Mouse (Mus musculus): ENCODE data around the gene Paqr7.

The Paqr7 gene

DNA sequence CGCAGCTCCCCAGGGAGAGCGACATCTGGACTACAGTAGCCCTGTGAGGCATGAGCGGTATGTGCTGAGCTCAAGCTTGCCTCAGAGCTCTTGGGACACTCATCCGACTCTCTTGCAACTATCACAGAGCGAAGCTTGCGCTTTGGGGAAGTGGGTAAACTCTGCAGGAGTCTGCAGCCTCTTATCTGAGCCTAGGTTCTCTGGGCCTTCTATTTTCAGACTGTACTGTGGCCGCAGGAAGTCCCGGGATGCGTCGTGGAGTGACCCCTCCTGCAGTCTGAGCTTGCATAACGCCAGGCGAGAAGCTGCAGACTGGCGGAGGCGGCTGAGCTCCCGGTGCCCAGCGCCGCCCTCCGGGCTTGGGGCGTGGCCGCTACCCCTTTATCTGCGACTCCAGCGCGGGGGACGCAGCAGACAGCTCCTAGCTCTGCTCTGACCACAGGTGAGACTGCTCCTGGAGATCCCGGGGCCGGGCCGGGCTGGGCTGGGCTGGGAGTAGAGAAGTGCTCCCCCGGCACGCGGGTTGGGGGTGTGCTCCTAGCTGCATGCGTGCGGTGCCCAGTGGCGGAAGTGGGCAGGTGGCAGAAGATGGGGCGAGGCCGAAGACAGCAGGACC is at the start of gene Paqr7:
Paqr7 (plus strand) TSS at position 103 of the 616 bp plus-strand sequence.
- peak; percentile 85 to 91 for DNase-seq (ENCODE audit: low spot score in 2 of 2)

GRCm38 (mm10) chr4:134447966-134448365 is 48.5 kb upstream of the Paqr7 start:
- DNase-seq (ENCODE audit: low spot score in 2 of 2): no peak

DNA sequence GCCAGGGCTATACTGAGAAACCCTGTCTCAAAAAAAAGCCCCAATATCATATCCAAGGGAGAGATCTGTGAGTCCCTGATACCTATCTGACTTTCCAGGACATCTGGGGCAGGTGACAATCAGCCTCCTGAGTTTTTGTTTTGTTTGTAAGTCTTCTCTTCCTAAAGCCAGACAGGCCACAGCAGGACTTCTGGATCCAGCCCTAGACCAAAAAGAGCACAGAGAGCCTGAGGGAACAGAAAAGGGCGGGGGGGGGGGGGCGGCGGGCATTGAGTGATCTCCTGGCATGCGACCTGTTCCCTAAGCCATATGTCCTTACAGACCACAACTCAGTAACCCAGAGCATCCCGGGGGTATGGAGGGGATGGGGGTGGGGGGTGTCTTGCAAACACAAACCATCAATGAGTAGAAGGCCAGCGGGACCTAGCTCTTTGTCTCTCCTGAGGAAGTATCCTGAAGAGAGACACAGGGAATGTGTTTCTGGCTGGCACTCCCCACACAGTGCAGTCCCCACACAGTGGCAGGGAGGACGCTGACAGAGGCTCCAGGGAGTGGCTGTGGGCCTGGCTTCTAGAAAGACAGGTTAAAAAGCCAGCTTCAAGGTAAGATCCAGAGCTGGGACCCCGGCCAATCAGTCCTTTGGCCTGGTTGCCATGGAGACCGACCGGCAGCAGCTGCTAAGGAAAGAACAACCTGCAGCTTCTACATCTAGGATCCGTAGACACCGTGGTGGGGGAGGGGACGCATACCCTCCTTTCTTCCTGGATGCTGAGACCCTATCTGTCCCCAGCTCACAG is 46.7 kb upstream of the Paqr7 start:
- DNase-seq (ENCODE audit: low spot score in 2 of 2): no peak

- DNase-seq (ENCODE audit: low spot score in 2 of 2): no peak
Observed at GRCm38 (mm10) chr4:134450392-134451195, 45.9 kb upstream of the Paqr7 start.

DNA sequence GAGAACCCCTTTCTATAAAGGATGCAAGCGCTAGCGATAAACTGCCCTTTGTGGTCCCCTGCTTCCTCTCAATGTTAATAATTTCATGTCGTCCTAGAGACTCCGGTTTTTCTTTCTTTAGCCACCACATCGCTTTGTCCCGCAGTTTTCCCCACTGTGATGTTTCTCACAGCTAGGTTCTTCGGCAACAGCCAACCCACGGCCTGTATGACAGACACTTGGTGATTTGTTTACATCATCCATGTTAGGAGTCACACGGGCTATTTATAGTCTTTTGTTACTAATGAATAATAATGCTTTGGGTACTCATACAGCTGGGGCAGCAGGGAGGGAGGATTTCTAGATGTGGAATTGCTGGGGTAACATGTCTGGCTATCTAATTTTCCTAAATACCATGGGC is 45.0 kb upstream of the Paqr7 start:
- no peak for DNase-seq (ENCODE audit: low spot score in 2 of 2)

- DNase-seq (ENCODE audit: low spot score in 2 of 2): no peak
Observed at GRCm38 (mm10) chr4:134453619-134454400, 42.7 kb upstream of the Paqr7 start.

- no peak for DNase-seq (ENCODE audit: low spot score in 2 of 2)
Observed at GRCm38 (mm10) chr4:134455310-134455709, 41.2 kb upstream of the Paqr7 start.

- no peak for DNase-seq (ENCODE audit: low spot score in 2 of 2)
Observed at GRCm38 (mm10) chr4:134457130-134457825, 39.2 kb upstream of the Paqr7 start.

- no peak for DNase-seq (ENCODE audit: low spot score in 2 of 2)
Observed at GRCm38 (mm10) chr4:134458856-134459255, 37.6 kb upstream of the Paqr7 start.

DNA sequence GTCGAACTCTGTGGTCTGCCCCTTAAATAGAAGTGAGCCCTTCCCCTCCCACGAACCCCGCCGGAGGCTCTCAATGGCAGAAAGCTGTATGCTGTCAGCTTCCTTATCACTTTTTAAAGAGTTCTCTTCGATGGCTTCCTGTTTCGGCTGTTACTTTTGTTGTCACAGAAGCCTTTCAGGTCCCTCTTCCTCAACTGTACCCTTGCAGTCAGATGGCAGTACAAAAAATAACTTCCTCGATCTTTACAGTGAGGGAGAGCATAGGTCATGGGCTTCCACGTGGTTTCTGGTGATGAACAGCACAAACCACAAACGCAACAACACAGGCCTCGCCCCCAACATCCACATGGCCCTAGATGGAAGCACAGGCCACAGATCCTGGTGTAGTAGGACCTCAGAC is 36.2 kb upstream of the Paqr7 start:
- DNase-seq (ENCODE audit: low spot score in 2 of 2): peak; percentile 50 to 70

DNA sequence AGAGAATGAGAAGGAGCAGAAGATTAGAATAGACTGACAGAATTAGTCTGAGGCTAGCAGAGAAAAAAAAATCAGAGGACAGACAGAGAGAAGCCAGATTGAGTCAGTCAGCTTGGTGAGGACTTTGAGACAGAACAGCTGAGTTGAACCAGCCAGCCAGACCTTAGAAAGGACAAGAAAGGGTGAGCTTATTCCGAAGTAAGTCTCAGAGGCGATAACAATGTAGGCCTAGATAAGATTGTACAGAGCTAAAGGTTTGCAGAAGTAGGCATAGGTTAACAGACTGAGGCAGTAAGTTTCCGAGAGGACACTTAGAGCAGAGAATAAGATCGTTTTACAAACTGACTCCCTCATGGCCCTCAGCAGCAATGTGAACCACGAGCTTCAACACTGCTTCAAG is 35.2 kb upstream of the Paqr7 start:
- DNase-seq (ENCODE audit: low spot score in 2 of 2): no peak

GRCm38 (mm10) chr4:134465789-134466188 is 30.7 kb upstream of the Paqr7 start:
- DNase-seq (ENCODE audit: low spot score in 2 of 2): no peak

GRCm38 (mm10) chr4:134466381-134467262 is 29.9 kb upstream of the Paqr7 start:
- no peak for DNase-seq (ENCODE audit: low spot score in 2 of 2)

- peak; percentile 37 to 76 for DNase-seq (ENCODE audit: low spot score in 2 of 2)
Observed at GRCm38 (mm10) chr4:134467435-134468214, 28.9 kb upstream of the Paqr7 start.

GRCm38 (mm10) chr4:134468215-134468575 is 28.3 kb upstream of the Paqr7 start, which contains the start of gene Stmn1:
Gene Stmn1, plus strand, starts transcription at chr4:134468320.
- DNase-seq (ENCODE audit: low spot score in 2 of 2): peak; percentile 94 to 96

DNA sequence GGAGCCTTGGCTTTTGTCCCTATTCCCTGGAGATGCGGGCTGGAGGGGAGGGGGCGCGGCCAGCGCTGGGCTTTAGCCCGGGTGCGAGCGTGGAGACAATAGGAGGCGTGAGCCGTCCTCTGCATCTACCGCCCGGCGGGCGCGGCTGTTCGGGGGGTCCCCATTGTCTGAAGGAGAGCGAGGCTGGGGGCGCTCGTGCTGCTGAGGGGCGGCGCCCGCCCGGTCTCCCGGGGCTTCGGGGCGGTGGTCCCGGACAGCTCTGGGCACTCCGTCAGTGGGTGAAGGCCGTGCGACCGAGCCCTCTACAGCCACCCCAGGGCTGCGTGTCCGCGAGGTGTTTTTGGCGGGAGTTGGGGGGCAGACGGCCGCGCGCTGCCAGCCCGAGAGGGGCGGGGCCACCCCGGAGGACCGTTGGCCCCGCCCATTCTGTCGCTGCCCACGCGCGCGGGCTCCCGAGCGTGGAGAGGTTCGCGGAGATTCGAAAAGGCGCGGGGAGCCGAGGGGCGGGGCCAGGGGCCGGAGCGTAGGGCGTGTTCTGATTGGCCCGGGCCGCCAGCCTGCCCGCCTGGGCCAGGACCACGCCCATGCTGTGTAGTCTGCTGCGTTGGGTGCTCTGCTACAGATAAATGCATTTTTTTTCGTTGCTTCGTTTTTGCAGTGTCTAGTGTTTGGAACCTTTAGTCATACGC is 27.8 kb upstream of the Paqr7 start:
- peak; percentile 99 to 100 for DNase-seq (ENCODE audit: low spot score in 2 of 2)

GRCm38 (mm10) chr4:134469341-134469796 is 27.1 kb upstream of the Paqr7 start:
- no peak for DNase-seq (ENCODE audit: low spot score in 2 of 2)

DNA sequence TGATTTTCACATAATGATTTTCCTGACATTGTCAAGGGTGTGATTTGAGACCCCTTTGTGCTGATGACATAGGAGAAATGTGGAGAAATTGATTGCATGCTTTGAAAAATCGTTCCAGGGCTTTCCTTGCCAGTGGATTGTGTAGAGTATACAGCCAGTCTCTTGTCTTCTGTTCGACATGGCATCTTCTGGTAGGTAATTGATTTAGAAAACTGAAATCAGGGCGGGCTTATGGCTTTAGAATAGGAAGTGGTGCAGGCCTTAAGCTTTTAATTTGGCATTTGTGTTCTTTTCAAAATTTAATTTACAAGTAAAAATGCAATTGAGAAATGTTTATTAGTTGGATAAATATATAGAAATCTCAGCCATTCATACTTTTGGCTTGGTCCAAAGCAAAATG is 26.5 kb upstream of the Paqr7 start:
- no peak for DNase-seq (ENCODE audit: low spot score in 2 of 2)

- no peak for DNase-seq (ENCODE audit: low spot score in 2 of 2)
Observed at GRCm38 (mm10) chr4:134471469-134471868, 25.0 kb upstream of the Paqr7 start.
